Mouse (Mus musculus): Measurements from ENCODE around the gene Neil3. TPM values are rescaled to one million over a fixed set of nuclear protein-coding genes. Genes with fewer than 3 reads are reported as not detected.

The Neil3 gene
- polyA plus RNA-seq, 2 experiments: 24.7 to 26.7 TPM

DNA sequence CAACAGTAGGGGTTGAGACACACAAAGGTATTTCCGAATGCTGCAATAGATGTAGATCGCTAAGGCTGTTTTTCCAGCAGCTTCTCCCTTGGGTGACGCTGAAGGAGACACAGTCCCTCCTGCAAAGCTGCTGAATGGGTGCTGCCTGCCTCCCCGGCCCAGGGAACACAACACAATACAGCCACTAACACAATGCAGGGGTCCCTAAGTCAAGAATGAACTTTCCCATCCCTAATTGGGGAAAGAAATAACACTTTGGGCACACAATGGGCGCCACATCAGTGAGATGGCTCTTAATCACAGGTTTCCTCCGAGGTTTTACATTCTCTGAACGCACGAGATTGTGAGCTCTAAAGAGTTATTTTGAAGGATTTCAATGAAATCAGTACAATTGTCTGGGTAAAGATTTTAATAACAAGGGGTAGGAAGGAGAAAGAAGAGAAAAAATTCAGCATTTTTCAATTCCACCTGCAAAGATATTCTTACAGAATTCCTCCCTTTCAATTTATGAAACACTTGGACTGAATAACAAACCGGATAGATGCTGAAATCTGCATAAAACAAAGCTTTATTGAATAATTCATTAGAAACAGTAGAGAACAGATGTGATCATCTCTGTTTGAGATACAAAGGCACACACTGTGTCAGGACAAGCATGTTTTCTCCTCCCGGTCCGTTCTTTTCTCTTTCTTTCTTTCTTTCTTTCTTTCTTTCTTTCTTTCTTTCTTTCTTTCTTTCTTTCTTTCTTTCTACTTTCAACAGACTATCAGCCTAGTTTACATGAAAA lies 38.6 kb downstream of the Neil3 start:
- Histone ChIP-seq H3K4me3 (ENCODE audit: insufficient read depth in 1 of 2, low read depth in 2 of 2, low read length in 2 of 2) (no peak overlapping the region), H3K4me1 (replicated peaks; ENCODE audit: control insufficient read depth in 2 of 2, insufficient read depth in 2 of 2, low read length in 1 of 2) (no peaks in the 10 kb centered on the region), H3K27ac (no peak overlapping the region), H3K9me3 (ENCODE audit: control insufficient read depth, low read length) (no peaks in the 10 kb centered on the region), H3K4me2 (ENCODE audit: low read depth) (no peak overlapping the region), H3K36me3 (replicated peaks; ENCODE audit: control insufficient read depth, insufficient read depth, low read depth) (peaks cover 30% of the 10 kb centered on the region), H3K27me3 (ENCODE audit: control insufficient read depth, insufficient read depth, low read length) (no peaks in the 10 kb centered on the region), H3K9ac (replicated peaks) (no peak overlapping the region)
- TF ChIP-seq EP300 (IDR thresholded peaks at IDR 0.05; ENCODE audit: low read depth): no peak
- no peak for TF ChIP-seq CTCF (IDR thresholded peaks at IDR 0.05; ENCODE audit: low read depth)
- ATAC-seq (ENCODE audit: insufficient read depth) (no peak), DNase-seq (ENCODE audit: low read depth in 3 of 3, low spot score in 3 of 3) (no peak)
- WGBS (ENCODE audit: insufficient replicate concordance): 87% methylated on average over 11 of the region's 11 CpGs

- Histone ChIP-seq H3K4me1 (replicated peaks; ENCODE audit: control insufficient read depth in 2 of 2, insufficient read depth in 2 of 2, low read length in 1 of 2) (no peaks in the 10 kb centered on the region), H3K9ac (replicated peaks) (no peak overlapping the region), H3K36me3 (replicated peaks; ENCODE audit: control insufficient read depth, insufficient read depth, low read depth) (peaks cover 22% of the 10 kb centered on the region), H3K27me3 (ENCODE audit: control insufficient read depth, insufficient read depth, low read length) (no peaks in the 10 kb centered on the region), H3K4me2 (ENCODE audit: low read depth) (no peak overlapping the region), H3K4me3 (ENCODE audit: insufficient read depth in 1 of 2, low read depth in 2 of 2, low read length in 2 of 2) (no peak overlapping the region), H3K9me3 (ENCODE audit: control insufficient read depth, low read length) (no peaks in the 10 kb centered on the region), H3K27ac (no peak overlapping the region)
- TF ChIP-seq EP300 (IDR thresholded peaks at IDR 0.05; ENCODE audit: low read depth) (no peak), CTCF (IDR thresholded peaks at IDR 0.05; ENCODE audit: low read depth) (no peak)
- 89% methylated on average over 1 of the region's 1 CpGs for WGBS (ENCODE audit: insufficient replicate concordance)
- no peak for ATAC-seq (ENCODE audit: insufficient read depth)
- no peak for DNase-seq (ENCODE audit: low read depth in 3 of 3, low spot score in 3 of 3)
These were observed 40.8 kb downstream of the Neil3 start for GRCm38 (mm10) chr8:53598101-53598500.

DNA sequence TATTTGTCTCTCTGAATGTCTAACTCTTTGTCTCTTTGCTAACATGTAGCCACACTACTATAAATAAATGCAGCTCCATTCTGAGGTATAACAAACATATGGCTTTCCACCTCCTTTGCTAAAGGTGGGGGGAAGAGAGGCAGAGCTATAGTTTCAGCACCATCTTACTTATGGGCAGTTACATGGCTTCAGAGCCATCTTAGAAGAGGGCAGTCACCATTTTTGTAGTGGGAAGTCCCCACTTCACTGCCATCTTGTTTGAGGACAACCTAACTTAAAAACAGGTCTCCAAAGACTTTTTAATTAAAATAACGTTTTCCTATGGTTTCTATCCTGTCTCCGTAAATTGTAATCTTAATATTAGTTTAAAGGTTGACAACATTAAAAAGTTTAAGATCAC lies 47.1 kb downstream of the Neil3 start:
- Histone ChIP-seq H3K27me3 (ENCODE audit: control insufficient read depth, insufficient read depth, low read length) (no peaks in the 10 kb centered on the region), H3K36me3 (replicated peaks; ENCODE audit: control insufficient read depth, insufficient read depth, low read depth) (no peaks in the 10 kb centered on the region; the same call in 1 of the 2 replicates), H3K4me1 (replicated peaks; ENCODE audit: control insufficient read depth in 2 of 2, insufficient read depth in 2 of 2, low read length in 1 of 2) (no peaks in the 10 kb centered on the region), H3K9ac (replicated peaks) (no peak overlapping the region), H3K4me3 (ENCODE audit: insufficient read depth in 1 of 2, low read depth in 2 of 2, low read length in 2 of 2) (no peak overlapping the region), H3K4me2 (ENCODE audit: low read depth) (no peak overlapping the region), H3K27ac (no peak overlapping the region), H3K9me3 (ENCODE audit: control insufficient read depth, low read length) (no peaks in the 10 kb centered on the region)
- ATAC-seq (ENCODE audit: insufficient read depth): no peak
- no peak for TF ChIP-seq EP300 (IDR thresholded peaks at IDR 0.05; ENCODE audit: low read depth)
- TF ChIP-seq CTCF (IDR thresholded peaks at IDR 0.05; ENCODE audit: low read depth): no peak
- WGBS (ENCODE audit: insufficient replicate concordance): 83% methylated on average over 2 of the region's 2 CpGs
- DNase-seq (ENCODE audit: low read depth in 3 of 3, low spot score in 3 of 3): no peak

- H3K9ac ChIP-seq (replicated peaks): no peak overlapping the region
- no peaks in the 10 kb centered on the region for H3K4me1 ChIP-seq (replicated peaks; ENCODE audit: control insufficient read depth in 2 of 2, insufficient read depth in 2 of 2, low read length in 1 of 2)
- DNase-seq (ENCODE audit: low read depth in 3 of 3, low spot score in 3 of 3): no peak
- ATAC-seq (ENCODE audit: insufficient read depth): no peak
- no peaks in the 10 kb centered on the region for H3K27me3 ChIP-seq (ENCODE audit: control insufficient read depth, insufficient read depth, low read length)
- 61% methylated on average over 2 of the region's 2 CpGs for WGBS (ENCODE audit: insufficient replicate concordance)
- TF ChIP-seq CTCF (IDR thresholded peaks at IDR 0.05; ENCODE audit: low read depth) (no peak), EP300 (IDR thresholded peaks at IDR 0.05; ENCODE audit: low read depth) (no peak)
- no peak overlapping the region for H3K4me2 ChIP-seq (ENCODE audit: low read depth)
- no peak overlapping the region for H3K4me3 ChIP-seq (ENCODE audit: insufficient read depth in 1 of 2, low read depth in 2 of 2, low read length in 2 of 2)
- no peaks in the 10 kb centered on the region for H3K9me3 ChIP-seq (ENCODE audit: control insufficient read depth, low read length)
- no peaks in the 10 kb centered on the region for H3K36me3 ChIP-seq (replicated peaks; ENCODE audit: control insufficient read depth, insufficient read depth, low read depth)
- H3K27ac ChIP-seq: no peak overlapping the region
These were observed 65.3 kb downstream of the Neil3 start for GRCm38 (mm10) chr8:53573600-53573999.

DNA sequence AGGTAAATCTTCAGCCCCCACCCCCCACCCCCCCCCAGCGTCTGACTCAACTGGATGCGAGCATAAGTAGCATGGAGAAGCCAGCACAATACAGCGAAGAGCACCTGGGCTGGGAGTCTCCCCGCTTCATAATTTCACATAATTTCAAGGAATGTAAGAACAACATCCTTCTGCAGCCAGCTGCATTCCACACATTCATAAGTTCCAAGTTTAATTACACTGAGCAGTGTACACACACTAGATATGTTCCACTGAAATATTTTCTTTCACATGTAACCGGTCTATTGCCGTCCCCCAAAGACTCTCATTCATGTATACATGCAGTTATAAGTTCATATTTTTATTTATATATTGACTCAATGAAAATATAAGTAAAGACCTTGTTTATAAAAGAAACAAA lies 72.6 kb downstream of the Neil3 start:
- Histone ChIP-seq H3K27ac (no peak overlapping the region), H3K36me3 (replicated peaks; ENCODE audit: control insufficient read depth, insufficient read depth, low read depth) (no peaks in the 10 kb centered on the region), H3K9ac (replicated peaks) (no peak overlapping the region), H3K27me3 (ENCODE audit: control insufficient read depth, insufficient read depth, low read length) (no peaks in the 10 kb centered on the region), H3K4me2 (ENCODE audit: low read depth) (no peak overlapping the region), H3K4me1 (replicated peaks; ENCODE audit: control insufficient read depth in 2 of 2, insufficient read depth in 2 of 2, low read length in 1 of 2) (no peaks in the 10 kb centered on the region), H3K9me3 (ENCODE audit: control insufficient read depth, low read length) (no peaks in the 10 kb centered on the region), H3K4me3 (ENCODE audit: insufficient read depth in 1 of 2, low read depth in 2 of 2, low read length in 2 of 2) (no peak overlapping the region)
- no peak for TF ChIP-seq EP300 (IDR thresholded peaks at IDR 0.05; ENCODE audit: low read depth)
- no peak for TF ChIP-seq CTCF (IDR thresholded peaks at IDR 0.05; ENCODE audit: low read depth)
- 81% methylated on average over 6 of the region's 6 CpGs for WGBS (ENCODE audit: insufficient replicate concordance)
- ATAC-seq (ENCODE audit: insufficient read depth) (no peak), DNase-seq (ENCODE audit: low read depth in 3 of 3, low spot score in 3 of 3) (no peak)
